Mouse (Mus musculus) forebrain, embryonic 16.5 days (tissue): ENCODE data around the gene Pum2. TPM values are rescaled to one million over a fixed set of nuclear protein-coding genes. Genes with fewer than 3 reads are reported as not detected.

Experiments
- ATAC-seq: fragments of 200-750 bp; cut with Nextera tagmentation; 2 replicates; pipeline ENCODE4 v1.8.0; 2017; ENCODE audit warnings: mild to moderate bottlenecking, moderate library complexity
- H3K27ac ChIP-seq: fragments of 300-500 bp; sonication (generic); 2 replicates; pipeline ENCODE4 v1.5.1; 2014; ENCODE audit warnings: low read length, control low read depth
- H3K27me3 ChIP-seq: fragments of 300-500 bp; sonication (generic); replicated peaks from 2 replicates; pipeline ENCODE4 v1.6.1; 2014; ENCODE audit warnings: low read length; ENCODE audit not compliant: control insufficient read depth, insufficient read depth
- H3K36me3 ChIP-seq: fragments of 300-500 bp; sonication (generic); 2 replicates; pipeline ENCODE4 v1.6.1; 2014; ENCODE audit not compliant: control insufficient read depth, insufficient read depth
- H3K4me1 ChIP-seq: fragments of 300-500 bp; sonication (generic); replicated peaks from 2 replicates; pipeline ENCODE4 v1.6.1; 2014; ENCODE audit warnings: low read length; ENCODE audit not compliant: control insufficient read depth, insufficient read depth
- H3K4me2 ChIP-seq: fragments of 300-500 bp; sonication (generic); 2 replicates; pipeline ENCODE4 v1.6.1; 2014; ENCODE audit warnings: mild to moderate bottlenecking, low read length, control low read depth
- H3K4me3 ChIP-seq: fragments of 300-500 bp; sonication (generic); replicated peaks from 2 replicates; pipeline ENCODE4 v1.5.1; 2014; ENCODE audit warnings: mild to moderate bottlenecking, low read length, control low read depth
- H3K9ac ChIP-seq: fragments of 300-500 bp; sonication (generic); replicated peaks from 2 replicates; pipeline ENCODE4 v1.6.1; 2014; ENCODE audit warnings: low read depth, low read length, control low read depth
- H3K9me3 ChIP-seq: fragments of 300-500 bp; sonication (generic); 2 replicates; pipeline ENCODE4 v1.6.1; 2016; ENCODE audit warnings: low read length; ENCODE audit not compliant: control insufficient read depth
- WGBS: fragments of 180-500 bp; shearing (Covaris S2); extraction: QIAGEN DNeasy Blood & Tissue Kit; methylation state at CpG from one replicate; pipeline ENCODE4 v1.1.7; 2014; 5-methylcytosine and 5-hydroxymethylcytosine counted together
- polyA plus RNA-seq: library from polyadenylated mRNA; unstranded; fragments of >200 nt; fragmentation: Nextera tagmentation; extraction: Ambion mirVana; gene quantifications from 2 replicates; pipeline ENCODE4 v1.2.1, GENCODE M21; 2015

The Pum2 gene
- polyA plus RNA-seq, 1 experiment from 2014 or later = 67.6 TPM

DNA sequence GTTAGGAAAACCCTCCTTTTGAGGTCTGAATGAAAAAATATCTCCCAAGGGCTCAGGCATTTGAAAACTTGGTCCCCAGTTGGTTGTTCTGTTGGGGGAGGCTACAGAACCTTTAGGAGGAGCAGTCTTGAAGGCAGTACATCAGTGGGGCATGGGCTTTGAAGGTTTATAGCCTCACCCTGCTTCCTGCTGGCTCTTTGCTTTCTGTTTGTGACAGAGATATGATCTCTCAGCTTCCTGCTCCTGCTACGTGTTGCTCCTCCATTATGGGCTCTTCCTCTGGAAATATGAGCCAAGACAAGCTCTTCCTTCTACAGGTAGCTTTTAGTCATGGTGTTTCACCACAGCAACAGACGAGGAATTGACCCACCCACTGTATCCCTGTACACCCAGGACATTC is 11.8 kb upstream of the Pum2 start:
- H3K4me2 ChIP-seq = no peak overlapping the region
- H3K36me3 ChIP-seq = no peaks in the 10 kb centered on the region
- no peak overlapping the region for H3K9ac ChIP-seq
- H3K27me3 ChIP-seq = no peaks in the 10 kb centered on the region
- no peaks in the 10 kb centered on the region for H3K4me1 ChIP-seq
- no peaks in the 10 kb centered on the region for H3K9me3 ChIP-seq
- H3K27ac ChIP-seq = no peak overlapping the region
- H3K4me3 ChIP-seq = no peak overlapping the region
- WGBS = 64% methylated on average over 2 of the region's 2 CpGs
- no peak for ATAC-seq

DNA sequence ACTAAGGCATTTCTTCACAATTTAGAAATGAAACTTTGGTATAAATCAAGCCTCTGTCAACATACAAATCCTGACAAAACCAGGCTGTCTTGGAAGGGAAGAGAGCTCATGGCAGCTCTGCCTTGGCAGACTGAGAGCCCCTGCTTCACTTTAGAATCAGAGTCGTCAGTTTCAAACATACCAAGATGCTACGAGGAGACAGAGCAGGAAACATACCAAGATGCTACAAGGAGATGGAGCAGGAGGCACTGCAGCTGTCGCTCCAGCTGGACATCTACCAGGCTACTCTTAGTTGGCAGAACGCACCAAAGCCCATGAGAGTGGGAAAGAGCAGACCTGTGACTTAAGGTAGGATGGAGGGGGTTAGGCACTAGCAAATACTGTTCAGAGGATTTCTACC is 11.2 kb upstream of the Pum2 start:
- H3K36me3 ChIP-seq = no peaks in the 10 kb centered on the region
- H3K9ac ChIP-seq = no peak overlapping the region
- H3K4me1 ChIP-seq = no peaks in the 10 kb centered on the region
- H3K4me3 ChIP-seq = no peak overlapping the region
- ATAC-seq = peak; percentile 50; the same call in 1 of the 2 replicates
- no peaks in the 10 kb centered on the region for H3K27me3 ChIP-seq
- no peak overlapping the region for H3K27ac ChIP-seq
- 80% methylated on average over 4 of the region's 4 CpGs for WGBS
- H3K4me2 ChIP-seq = no peak overlapping the region
- H3K9me3 ChIP-seq = no peaks in the 10 kb centered on the region

DNA sequence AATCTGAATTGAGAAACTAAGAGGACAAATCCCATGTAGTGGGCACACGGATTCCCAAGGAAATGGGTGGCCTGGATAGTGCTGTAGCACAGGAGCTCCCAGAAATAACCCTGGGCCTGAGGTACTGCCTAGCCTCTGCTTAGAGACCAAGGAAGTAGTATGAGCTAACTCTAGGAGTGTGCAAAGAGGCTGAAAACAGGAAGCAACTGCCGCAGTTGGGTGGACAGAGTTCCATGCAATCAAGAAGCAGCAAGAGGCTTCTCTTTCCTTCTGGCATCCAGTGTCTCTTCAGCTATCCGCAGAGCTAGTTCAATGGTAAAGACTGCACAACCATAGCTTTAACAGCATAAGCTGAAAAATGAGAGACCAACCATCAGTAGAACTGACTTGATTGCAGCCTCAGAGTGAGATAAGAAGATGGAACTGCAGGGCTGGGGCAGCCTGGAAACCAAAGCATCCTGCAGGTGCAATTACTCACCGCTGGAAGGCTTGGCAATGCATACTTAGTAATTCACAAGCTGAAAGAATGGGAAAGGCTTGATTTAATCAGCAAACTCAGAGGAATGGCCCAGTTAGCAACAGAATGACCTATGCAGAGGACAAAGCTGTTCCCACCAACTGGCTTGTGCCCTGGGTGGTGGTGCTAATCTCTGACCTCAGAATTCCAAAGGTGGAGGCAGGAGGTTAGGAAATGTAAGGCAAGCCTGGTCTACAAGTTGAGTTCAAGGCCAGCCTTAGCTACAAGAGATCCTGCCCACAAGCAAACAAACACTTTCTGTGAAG is 6.3 kb upstream of the Pum2 start:
- H3K4me2 ChIP-seq = no peak overlapping the region
- H3K4me1 ChIP-seq = no peaks in the 10 kb centered on the region; the same call in 1 of the 2 replicates
- H3K4me3 ChIP-seq = no peak overlapping the region
- no peak overlapping the region for H3K27ac ChIP-seq
- WGBS = 88% methylated on average over 4 of the region's 4 CpGs
- ATAC-seq = no peak
- H3K9me3 ChIP-seq = no peaks in the 10 kb centered on the region
- no peak overlapping the region for H3K9ac ChIP-seq
- no peaks in the 10 kb centered on the region for H3K36me3 ChIP-seq
- H3K27me3 ChIP-seq = no peaks in the 10 kb centered on the region

DNA sequence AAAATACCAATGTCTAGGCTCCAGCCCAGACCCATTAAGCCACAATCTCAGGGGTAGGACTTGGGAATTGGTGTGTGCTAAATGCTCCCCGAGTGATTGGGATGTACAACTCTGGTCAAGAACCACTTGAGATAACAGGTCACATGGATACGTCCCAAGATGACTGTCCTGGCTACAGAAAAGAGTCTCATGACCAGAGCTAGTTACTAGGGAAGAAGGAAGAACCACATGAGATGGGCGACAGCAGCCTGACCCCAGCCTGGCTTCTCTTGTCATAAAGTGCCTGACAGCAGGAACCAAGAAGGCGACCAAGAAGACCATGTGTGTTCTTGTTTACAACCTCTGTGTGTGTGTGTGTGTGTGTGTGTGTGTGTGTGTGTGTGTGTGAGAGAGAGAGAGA is 4.5 kb upstream of the Pum2 start:
- no peak overlapping the region for H3K9ac ChIP-seq
- no peaks in the 10 kb centered on the region for H3K36me3 ChIP-seq
- H3K4me3 ChIP-seq = no peak overlapping the region
- no peak overlapping the region for H3K27ac ChIP-seq
- H3K4me2 ChIP-seq = no peak overlapping the region
- 62% methylated on average over 4 of the region's 4 CpGs for WGBS
- H3K27me3 ChIP-seq = no peaks in the 10 kb centered on the region
- ATAC-seq = no peak
- no peaks in the 10 kb centered on the region for H3K9me3 ChIP-seq
- H3K4me1 ChIP-seq = peaks cover 5% of the 10 kb centered on the region; the same call in 1 of the 2 replicates

DNA sequence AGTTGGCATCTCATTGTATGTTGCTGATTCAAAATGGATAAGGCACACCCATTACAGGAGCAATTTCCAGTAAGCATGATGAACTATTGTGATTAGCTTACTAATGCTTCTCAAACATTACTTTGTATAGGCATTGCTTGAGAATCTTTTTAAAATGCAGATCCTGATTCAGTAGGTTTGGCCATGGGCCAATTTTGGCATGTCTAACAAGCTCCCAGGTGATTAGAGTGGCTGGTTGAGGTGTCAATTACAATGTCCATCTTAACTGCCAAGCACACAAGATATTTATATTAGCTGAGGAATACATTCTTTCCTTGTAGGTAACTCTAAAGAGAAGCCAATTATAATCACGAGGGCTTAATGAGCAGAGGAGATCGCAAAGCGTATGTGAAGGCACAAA is 4.1 kb upstream of the Pum2 start:
- no peak overlapping the region for H3K9ac ChIP-seq
- no peak overlapping the region for H3K4me2 ChIP-seq
- no peaks in the 10 kb centered on the region for H3K36me3 ChIP-seq
- 35% methylated on average over 3 of the region's 3 CpGs for WGBS
- ATAC-seq = no peak
- H3K27me3 ChIP-seq = no peaks in the 10 kb centered on the region
- no peaks in the 10 kb centered on the region for H3K9me3 ChIP-seq
- peaks cover 5% of the 10 kb centered on the region; the same call in 1 of the 2 replicates for H3K4me1 ChIP-seq
- H3K27ac ChIP-seq = no peak overlapping the region
- no peak overlapping the region for H3K4me3 ChIP-seq

DNA sequence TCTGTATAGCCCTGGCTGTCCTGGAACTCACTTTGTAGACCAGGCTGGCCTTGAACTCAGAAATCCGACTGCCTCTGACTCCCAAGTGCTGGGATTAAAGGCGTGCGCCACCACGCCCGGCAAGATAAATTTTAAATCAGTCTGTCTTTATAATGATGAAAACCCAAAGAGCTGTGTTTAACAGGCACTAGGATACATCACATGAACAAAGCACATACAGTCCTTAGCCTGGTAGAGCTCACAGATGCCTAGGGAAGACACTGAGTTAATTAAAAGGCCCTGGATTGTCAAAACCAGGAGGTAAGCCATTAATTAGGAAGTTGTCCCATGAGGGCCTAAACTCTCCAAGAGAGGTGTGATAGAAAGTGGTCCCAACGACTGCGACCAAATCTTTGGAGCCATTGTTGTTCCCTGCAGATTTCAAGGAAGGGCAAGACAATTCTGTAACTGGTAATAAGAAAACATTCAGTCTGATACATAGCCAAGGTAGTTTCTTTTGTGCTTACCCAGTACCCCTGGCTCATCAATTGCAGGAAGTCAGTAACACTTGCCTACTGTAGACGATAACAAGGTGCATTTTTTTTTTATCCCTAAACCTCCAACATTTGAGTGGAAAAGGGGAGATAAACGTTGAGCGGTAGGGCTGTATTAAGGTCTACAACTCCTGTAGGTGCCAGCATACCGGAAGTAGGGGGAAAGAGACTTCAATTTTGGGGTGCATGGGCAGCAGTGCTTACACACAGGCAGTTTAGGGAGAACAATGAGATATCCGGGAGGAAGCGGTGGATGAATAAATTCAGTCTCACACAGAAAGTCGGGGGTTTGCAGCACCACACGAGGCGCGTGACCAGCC is 587 bp upstream of the Pum2 start:
- H3K9me3 ChIP-seq = no peaks in the 10 kb centered on the region
- H3K9ac ChIP-seq = peak overlapping the region; percentile 99
- H3K27ac ChIP-seq = peak overlapping the region; percentile 96
- H3K27me3 ChIP-seq = no peaks in the 10 kb centered on the region
- 30% methylated on average over 17 of the region's 17 CpGs for WGBS
- H3K4me2 ChIP-seq = peak overlapping the region; percentile 52
- peak overlapping the region; percentile 97 for H3K4me3 ChIP-seq
- ATAC-seq = peak; percentile 60
- H3K4me1 ChIP-seq = peaks cover 23% of the 10 kb centered on the region
- H3K36me3 ChIP-seq = no peaks in the 10 kb centered on the region

DNA sequence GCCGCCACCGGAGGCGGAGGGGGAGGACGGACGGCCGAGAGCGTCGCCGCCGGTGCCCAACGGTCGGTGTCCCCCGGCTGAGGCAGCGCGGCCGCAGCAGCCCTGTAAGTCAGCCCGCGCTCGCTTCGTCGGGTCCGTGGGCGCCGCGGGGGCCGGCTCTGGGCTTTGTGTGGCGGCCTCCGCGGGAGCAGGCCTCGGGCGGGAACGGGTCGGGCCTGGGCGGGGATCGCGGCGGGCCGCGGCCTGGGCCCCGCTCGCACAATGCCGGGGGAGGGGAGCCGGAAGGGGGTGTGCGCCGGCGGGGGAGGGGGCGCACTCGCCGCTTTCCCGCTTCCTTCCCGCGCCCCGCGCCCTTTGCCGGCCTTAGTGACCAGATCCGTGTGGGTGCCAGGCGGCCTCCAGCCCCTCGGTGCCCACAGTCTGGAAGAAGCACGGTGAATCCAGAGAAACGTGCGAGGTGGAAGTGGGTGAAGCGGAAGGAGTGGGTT is 487 bp downstream of the Pum2 start:
- Histone ChIP-seq H3K27me3 (no peaks in the 10 kb centered on the region), H3K9ac (peak overlapping the region; percentile 99), H3K4me1 (peaks cover 23% of the 10 kb centered on the region), H3K9me3 (no peaks in the 10 kb centered on the region), H3K4me2 (peak overlapping the region; percentile 93), H3K4me3 (peak overlapping the region; percentile 97), H3K36me3 (no peaks in the 10 kb centered on the region), H3K27ac (peak overlapping the region; percentile 97)
- 0% methylated on average over 39 of the region's 62 CpGs for WGBS
- peak; percentile 79 for ATAC-seq

DNA sequence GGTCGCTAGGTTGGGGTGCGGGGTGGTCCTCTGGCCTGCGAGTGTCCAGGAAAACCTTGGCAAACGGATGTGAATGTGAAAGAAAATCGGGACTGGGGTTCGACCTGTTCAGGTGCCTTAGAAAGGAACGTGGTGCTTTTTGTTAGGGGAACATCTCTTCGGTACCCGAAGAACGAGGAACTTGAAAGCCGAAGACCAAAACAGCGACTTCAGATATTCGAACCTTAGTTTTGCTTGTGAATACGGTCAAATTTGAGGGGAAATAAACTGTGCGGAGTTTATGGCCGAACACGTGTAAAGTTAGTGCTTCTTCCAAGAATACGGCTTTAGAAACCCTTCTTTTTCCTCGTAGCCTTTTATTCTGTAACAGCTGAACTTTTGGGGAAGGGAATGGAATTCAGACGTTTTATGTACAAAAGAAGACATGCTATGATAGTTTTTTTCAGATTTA is 982 bp downstream of the Pum2 start:
- Histone ChIP-seq H3K4me3 (peak overlapping the region; percentile 97), H3K4me1 (peaks cover 23% of the 10 kb centered on the region), H3K27ac (peak overlapping the region; percentile 97), H3K9me3 (no peaks in the 10 kb centered on the region), H3K9ac (peak overlapping the region; percentile 99), H3K36me3 (no peaks in the 10 kb centered on the region), H3K4me2 (peak overlapping the region; percentile 93), H3K27me3 (no peaks in the 10 kb centered on the region)
- ATAC-seq = no peak
- WGBS = under 1% methylated on average over 20 of the region's 20 CpGs

DNA sequence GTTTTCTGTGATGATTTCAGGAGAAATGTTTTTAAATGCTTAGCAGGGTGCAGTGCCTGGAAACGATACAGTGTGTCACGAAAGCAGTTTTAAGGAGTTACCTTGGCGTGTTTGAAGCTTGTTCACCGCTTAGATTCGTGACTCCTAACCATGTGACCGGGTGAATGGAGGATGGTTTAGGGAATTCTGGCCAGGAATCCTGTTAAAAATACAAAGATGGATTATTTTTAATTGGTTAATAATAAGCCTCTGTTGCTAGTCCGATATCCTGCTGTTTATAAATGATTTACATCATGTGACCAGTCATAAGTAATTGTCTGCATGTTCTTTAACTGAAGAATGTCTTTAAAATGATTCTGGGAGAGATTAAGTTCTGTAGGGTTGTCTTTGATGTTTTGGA is 1.4 kb downstream of the Pum2 start:
- peak overlapping the region; percentile 99 for H3K9ac ChIP-seq
- H3K36me3 ChIP-seq = no peaks in the 10 kb centered on the region
- no peak for ATAC-seq
- H3K9me3 ChIP-seq = no peaks in the 10 kb centered on the region
- no peaks in the 10 kb centered on the region for H3K27me3 ChIP-seq
- peaks cover 23% of the 10 kb centered on the region for H3K4me1 ChIP-seq
- H3K4me3 ChIP-seq = peak overlapping the region; percentile 97
- peak overlapping the region; percentile 93 for H3K4me2 ChIP-seq
- H3K27ac ChIP-seq = no peak overlapping the region
- under 1% methylated on average over 7 of the region's 7 CpGs for WGBS
